Comparison of ENCODE assay signal across 1 mouse cellular context in the genomic region with DNA sequence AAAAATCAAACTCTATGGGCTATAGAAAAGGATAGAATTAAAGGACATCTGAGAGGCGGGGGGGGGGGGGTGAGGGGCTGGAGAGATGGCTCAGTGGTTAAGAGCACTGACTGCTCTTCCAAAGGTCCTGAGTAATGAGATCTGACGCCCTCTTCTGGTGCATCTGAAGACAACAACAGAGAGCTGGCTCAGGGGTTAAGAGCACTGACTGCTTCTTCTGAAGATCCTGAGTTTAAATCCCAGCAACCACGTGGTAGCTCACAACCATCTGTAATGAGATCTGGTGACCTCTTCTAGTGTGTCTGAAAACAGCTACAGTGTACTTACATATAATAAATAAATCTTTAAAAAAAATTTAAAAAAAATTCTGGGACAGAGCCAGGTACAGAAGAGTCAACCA. TPM values are rescaled to one million over a fixed set of nuclear protein-coding genes. Genes with fewer than 3 reads are reported as not detected.
"Had no signal": no experiment of that assay in that cellular context is flagged by ENCODE, and none has a peak within 500 bp of the region (broad histone marks: within the 10 kb centered on the region; RNA-seq: fewer than 3 reads in every experiment).

No protein-coding gene starts in this region.

RNA-seq across cellular contexts. Expression of a gene that starts 44.1 kb away (rescaled TPM):
- polyA plus RNA-seq: limb, embryonic 12.5 days had no signal
